Mouse (Mus musculus) mesoderm, embryonic 11.5 days (tissue): ENCODE results near the gene Dhh.
A peak's percentile ranks its signal among the peaks of the same experiment; 100 is the strongest.
"Not testable (repeated sequence)": the region's sequence is repeated elsewhere in the genome, so short reads cannot be mapped to it uniquely, and the experiment has no call there.

Source experiments
- DNase-seq: peaks from one replicate; pipeline ENCODE4 v3.0.0-alpha.2; 2012; ENCODE audit warnings: low read depth, low spot score

The Dhh gene

DNA sequence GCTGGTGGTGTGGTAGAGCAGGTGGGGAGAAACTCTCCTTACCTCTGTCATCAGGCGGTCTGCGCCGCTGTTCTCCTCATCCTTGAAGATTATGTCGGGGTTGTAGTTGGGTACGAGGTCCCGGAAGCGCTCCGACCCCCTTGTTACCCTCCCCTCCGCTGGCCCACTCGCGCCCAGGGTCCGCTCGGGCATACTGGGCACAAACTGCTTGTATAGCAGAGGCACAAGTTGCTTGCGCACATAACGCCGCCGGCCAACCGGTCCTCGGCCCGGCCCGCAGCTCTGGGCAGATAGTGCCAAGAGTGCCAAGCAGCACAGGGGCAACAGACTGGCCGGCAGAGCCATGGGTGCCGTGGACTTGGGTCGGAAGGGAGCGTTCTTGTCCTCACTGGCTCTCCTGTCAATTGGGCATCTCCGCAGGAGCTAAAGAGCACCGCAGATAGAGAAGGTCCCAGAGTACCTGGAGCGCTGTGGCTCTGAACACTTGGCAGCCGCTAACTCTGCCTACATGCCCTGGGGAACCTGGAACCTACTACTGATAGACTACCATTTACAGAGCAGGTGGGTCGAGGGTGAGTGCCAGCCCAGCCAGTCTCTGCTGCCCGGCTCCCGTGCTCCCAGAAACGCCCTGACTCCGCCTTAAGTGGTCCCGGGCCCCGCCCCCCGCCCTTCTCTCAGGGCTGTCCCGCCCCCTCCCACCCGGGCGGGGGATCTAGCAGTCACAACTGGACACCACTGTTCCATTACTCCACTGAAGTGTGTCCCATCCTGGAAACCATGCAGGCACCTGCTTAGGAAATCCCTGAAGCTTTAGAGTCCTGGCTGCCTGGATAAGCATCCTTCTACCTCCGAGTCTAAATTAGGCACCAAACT lies at the start of gene Dhh:
Gene Dhh (minus strand): TSS at position 613 of the 873 bp plus-strand sequence.
- no peak for DNase-seq

DNA sequence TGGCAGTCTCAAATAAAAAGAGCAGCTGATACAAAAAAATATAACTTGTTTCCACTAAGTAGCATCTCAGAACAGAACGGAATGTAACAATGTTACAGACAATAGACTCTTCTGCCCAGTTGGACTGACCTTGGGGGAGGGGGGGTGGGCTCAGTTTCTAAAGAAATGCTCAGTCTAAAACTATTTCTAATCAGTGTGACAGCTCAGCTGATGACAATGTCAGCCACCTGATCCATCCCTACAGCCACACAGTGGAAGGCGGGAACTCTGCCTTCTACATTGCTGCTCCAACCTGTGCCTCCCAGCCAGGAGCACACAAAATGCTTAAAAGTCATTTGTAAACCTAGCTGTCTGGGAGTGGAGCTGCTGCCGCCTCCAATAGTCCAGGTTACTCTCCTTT lies 49.5 kb upstream of the Dhh start:
- DNase-seq = no peak

GRCm38 (mm10) chr15:98943133-98943532 lies 44.8 kb upstream of the Dhh start:
- DNase-seq = no peak

GRCm38 (mm10) chr15:98942081-98942480 lies 43.7 kb upstream of the Dhh start:
- no peak for DNase-seq

DNA sequence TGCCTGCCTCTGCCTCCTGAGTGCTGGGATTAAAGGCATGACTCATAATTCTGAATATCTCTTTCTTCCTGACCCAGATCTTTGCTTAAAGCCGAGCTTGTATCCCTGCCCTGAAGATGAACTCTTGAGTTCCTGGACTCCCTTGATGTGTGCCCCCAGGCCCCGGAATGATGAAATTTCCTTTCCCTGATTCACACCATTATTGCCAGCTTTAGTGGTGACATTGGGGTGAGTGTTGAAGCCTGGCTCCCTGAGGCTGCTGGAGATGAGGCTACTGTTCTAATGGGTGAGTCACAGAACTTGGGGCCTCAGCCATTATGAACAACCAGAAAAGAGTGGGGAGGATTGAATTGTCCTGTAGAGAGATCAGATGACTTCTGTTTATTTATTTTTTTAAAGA lies 43.2 kb upstream of the Dhh start:
- DNase-seq = no peak

GRCm38 (mm10) chr15:98940816-98941215 lies 42.5 kb upstream of the Dhh start:
- DNase-seq = no peak

GRCm38 (mm10) chr15:98934217-98934839 lies 36.0 kb upstream of the Dhh start, which contains the start of gene Tuba1b:
Tuba1b (minus strand) TSS chr15:98934565.
- peak; percentile 92 for DNase-seq

DNA sequence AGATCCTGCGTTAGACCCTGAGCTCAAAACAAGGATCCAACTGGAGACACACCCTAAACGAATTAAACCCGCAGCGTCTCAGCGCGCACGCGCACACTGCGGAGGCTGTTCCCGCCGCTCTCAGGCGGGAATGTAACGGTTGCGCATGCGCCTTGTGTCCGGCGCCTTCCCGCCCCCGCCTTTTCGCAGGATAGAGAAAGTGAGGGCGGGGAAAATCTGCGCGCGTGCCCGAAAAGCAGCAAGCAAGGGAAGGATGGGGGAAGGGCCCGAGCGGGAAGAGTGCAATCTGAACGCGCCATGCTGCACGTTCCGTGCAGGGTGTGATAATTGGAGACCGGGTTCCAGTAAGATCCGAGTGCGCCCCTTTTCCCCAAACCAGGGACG lies 35.5 kb upstream of the Dhh start:
- DNase-seq = peak; percentile 98

GRCm38 (mm10) chr15:98933004-98933671 lies 34.8 kb upstream of the Dhh start:
- DNase-seq = not testable (repeated sequence)

- DNase-seq = no peak
Observed at GRCm38 (mm10) chr15:98930998-98931397, 32.7 kb upstream of the Dhh start.

GRCm38 (mm10) chr15:98930017-98930734 lies 31.8 kb upstream of the Dhh start:
- DNase-seq = no peak

DNA sequence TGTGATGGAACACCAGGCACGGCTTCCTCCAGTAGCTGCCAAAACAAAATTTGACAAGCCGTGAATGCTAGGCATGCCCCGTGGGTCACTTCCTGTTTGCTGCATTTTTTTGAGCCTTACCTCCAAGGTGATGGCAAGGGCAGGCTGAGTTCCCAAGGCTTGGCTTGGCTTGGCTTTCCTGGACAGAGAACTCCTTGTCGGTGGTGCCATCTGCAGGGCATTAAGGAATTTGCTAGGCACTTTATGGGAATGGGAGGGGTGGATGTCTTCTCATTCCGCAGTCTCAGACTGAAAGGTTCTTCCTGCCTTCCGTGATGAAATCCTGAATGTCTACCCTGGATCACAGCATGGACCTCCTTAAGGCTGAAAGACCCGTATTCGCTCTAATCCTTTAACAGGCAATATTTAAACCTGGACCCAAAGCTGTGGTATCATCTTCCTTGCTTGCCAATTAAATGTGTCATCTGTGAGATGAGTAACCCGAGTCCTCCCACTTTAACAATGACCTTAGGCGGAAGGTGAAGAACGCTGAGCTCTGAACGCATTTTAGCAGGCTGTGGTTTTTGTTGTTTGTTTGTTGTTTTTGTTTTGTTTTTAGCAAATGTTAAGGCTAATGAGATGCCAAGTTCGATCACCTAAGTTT lies 30.4 kb upstream of the Dhh start:
- peak; percentile 80 for DNase-seq

DNA sequence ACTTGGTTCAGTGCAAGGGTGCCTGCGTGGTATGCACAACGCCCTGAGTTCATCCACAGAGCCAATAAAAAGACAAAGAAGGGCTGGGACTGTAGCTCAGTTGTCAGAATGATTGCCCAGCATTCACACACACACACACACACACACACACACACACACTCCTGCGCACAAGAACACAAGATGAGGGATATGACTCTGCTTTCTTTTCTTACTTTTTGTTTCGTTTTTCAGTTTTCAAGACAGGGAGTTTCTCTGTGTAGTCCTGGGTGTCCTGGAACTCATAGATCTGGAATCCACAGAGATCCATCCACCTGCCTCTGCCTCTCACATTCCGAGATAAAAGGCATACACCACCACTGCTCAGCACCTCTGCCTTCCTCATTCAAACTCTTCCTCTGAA lies 29.2 kb upstream of the Dhh start:
- DNase-seq = no peak

DNA sequence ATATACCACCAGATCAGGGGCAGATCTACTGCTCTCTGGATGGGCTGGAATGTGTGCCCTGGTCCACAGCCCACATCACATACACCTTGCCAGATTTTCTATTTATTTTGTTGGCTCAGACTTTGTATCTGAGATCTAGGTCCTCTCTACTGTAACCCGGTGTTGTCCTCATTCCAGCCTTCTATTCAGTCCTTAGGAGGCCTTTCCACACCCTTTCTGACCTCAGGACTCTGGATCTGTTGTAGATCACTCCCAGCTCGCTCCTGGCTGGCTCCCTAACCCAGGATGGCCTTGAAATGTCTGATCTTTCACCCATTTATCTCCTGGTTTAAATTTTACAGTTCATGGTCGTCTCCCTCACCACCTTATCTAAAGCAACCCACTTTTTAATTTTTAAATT lies 26.3 kb upstream of the Dhh start:
- DNase-seq = no peak

DNA sequence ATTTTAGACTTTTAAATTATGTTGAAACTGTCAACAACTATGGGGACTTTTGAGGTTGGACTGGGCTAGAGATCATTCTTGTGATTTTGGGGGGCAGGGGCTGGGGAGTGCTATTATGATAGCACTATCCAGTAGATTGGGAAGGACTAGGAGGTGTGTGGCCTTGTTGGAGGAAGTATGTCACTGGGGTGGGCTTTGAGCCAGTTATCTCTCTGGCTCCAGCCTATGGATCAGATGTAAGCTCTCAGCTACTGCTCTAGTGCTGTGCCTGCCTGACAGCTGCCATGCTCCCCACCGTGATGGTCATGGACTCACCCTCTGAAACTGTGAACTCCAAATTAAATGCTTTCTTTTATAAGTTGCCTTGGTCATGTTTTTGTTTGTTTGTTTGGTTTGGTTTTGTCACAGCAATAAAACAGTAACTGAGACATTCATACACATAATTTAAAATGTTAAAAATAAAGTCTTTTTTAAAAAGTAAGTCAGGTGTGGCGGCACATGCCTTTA lies 24.7 kb upstream of the Dhh start:
- DNase-seq = no peak

GRCm38 (mm10) chr15:98922581-98922980 lies 24.2 kb upstream of the Dhh start:
- no peak for DNase-seq

DNA sequence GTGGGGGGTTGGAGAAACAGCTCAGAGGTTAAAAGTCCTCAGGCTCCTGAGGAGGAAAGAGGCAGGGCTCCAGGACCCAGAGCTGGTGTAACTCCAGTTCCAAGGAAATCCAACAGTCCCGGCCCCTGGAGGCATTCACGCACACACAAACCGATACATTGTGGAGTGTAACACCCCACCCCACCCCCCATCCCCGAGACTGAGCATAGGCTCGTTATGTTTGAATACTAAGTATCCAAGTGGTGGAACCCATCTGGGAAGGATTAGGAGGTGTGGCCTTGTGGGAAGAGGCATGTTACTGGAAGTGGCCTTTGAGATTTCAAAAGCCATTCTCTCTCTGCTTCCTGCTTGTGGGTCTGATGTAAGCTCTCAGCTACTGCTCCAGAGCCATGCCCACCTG lies 23.2 kb upstream of the Dhh start:
- DNase-seq = no peak

DNA sequence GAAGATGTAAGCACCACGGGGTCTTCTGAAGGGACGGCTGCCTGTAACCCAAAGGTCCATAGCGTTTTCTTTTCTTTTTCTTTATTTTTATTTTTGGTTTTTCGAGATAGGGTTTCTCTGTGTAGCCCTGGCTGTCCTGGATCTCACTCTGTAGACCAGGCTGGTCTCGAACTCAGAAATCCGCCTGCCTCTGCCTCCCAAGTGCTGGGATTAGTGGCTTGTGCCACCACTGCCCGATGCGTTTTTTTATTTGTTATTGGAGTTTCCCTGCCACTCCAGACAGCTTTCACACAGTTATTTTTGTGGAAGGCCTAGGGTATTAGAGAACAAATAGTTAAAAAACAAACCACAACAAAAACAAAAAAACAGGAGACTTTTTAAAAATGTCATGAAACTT lies 20.2 kb upstream of the Dhh start:
- not testable (repeated sequence) for DNase-seq

DNA sequence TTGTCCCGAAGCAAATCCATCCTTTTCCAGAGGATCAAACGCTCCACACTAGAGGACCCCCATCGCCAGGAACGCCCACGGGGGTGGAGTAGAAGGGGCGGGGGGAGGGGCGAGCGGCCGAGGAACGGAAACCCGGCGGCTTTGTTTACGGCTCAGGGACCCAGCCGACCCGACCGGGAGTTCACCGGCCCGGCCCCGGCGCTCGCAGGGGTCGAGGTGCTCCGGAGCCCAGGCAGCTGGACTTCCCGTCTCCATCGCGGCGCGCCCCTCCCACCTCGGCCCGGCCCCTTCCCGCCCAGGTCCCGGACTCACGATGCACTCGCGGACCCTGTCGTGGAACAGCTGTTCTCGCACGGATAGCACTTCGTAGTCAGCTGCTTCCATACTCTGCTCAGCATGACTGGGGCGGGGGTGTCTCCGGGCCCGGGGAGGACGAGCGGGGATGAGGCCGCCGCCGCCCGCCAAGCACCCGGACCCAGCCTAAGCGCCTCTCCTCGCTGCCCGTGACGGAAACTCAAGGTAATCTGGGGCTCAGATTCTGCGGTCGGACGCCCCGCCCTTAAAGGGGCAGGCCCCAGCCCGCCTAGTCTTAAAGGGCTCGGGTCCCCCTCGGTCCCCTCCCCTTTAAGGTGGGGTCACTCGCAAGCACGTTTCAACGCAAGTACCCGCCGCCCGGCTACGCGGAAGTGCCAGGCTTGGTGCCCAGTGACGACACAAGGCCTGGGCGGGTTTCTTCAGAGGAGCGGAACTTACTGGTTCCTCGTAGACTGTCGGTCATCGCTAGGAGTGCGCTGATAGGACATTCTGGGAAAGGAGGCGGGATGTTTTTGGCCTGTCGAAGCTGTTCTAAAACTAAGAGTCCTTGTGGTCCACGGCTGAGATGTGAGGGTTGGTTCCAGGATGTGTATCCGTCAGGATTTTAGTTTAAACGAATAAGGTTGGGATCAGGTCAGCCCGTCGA lies 19.5 kb upstream of the Dhh start, which contains the start of gene Lmbr1l:
Gene Lmbr1l (minus strand): TSS at position 694 of the 961 bp plus-strand sequence.
- peak; percentile 100 for DNase-seq

GRCm38 (mm10) chr15:98917091-98917490 lies 18.8 kb upstream of the Dhh start:
- DNase-seq = peak; percentile 30
